Mouse (Mus musculus) heart, embryonic 15.5 days (tissue): ENCODE results near the gene Fmnl2. TPM values are rescaled to one million over a fixed set of nuclear protein-coding genes. Genes with fewer than 3 reads are reported as not detected.

Experiments
- ATAC-seq: fragments of 200-750 bp; cut with Nextera tagmentation; replicated peaks from 2 replicates; pipeline ENCODE4 v1.8.0; 2017; ENCODE audit warnings: low read depth, moderate TSS enrichment; ENCODE audit not compliant: insufficient number of reproducible peaks, insufficient read depth, low FRiP score
- H3K27ac ChIP-seq: fragments of 300-500 bp; sonication (generic); 2 replicates; pipeline ENCODE4 v1.5.1; 2015; ENCODE audit warnings: mild to moderate bottlenecking, inconsistent platforms
- H3K27me3 ChIP-seq: fragments of 300-500 bp; sonication (generic); 2 replicates; pipeline ENCODE4 v1.6.1; 2015; ENCODE audit warnings: inconsistent platforms
- H3K36me3 ChIP-seq: fragments of 300-500 bp; sonication (generic); 2 replicates; pipeline ENCODE4 v1.6.1; 2015; ENCODE audit warnings: mild to moderate bottlenecking, inconsistent platforms
- H3K4me1 ChIP-seq: fragments of 300-500 bp; sonication (generic); replicated peaks from 2 replicates; pipeline ENCODE4 v1.6.1; 2015; ENCODE audit warnings: inconsistent platforms
- H3K4me2 ChIP-seq: fragments of 300-500 bp; sonication (generic); 2 replicates; pipeline ENCODE4 v1.6.1; 2015; ENCODE audit warnings: inconsistent platforms, mild to moderate bottlenecking, moderate library complexity
- H3K4me3 ChIP-seq: fragments of 300-500 bp; sonication (generic); 2 replicates; pipeline ENCODE4 v1.5.1; 2015; ENCODE audit warnings: mild to moderate bottlenecking, inconsistent platforms
- H3K9ac ChIP-seq: fragments of 300-500 bp; sonication (generic); 2 replicates; pipeline ENCODE4 v1.6.1; 2015; ENCODE audit warnings: mild to moderate bottlenecking, inconsistent platforms
- H3K9me3 ChIP-seq: fragments of 300-500 bp; sonication (generic); replicated peaks from 2 replicates; pipeline ENCODE4 v1.6.1; 2016; ENCODE audit warnings: inconsistent platforms
- WGBS: fragments of 180-500 bp; shearing (Covaris S2); methylation state at CpG from one replicate; pipeline ENCODE4 v1.1.7; 2015; ENCODE audit warnings: mixed read lengths; 5-methylcytosine and 5-hydroxymethylcytosine counted together
- polyA plus RNA-seq: library from polyadenylated mRNA; unstranded; fragments of >200 nt; fragmentation: Nextera tagmentation; extraction: Ambion mirVana; gene quantifications from 2 replicates; pipeline ENCODE4 v1.2.1, GENCODE M21; 2015

Gene Fmnl2
- polyA plus RNA-seq, 1 experiment from 2014 or later: 1.0 TPM

GRCm38 (mm10) chr2:53095031-53095430, 237.4 kb downstream of the Fmnl2 start:
- no peaks in the 10 kb centered on the region for H3K4me1 ChIP-seq
- no peaks in the 10 kb centered on the region for H3K36me3 ChIP-seq
- no peak overlapping the region for H3K4me3 ChIP-seq
- H3K4me2 ChIP-seq: no peak overlapping the region
- no peaks in the 10 kb centered on the region for H3K27me3 ChIP-seq
- H3K27ac ChIP-seq: no peak overlapping the region
- ATAC-seq: no peak; the same call in 1 of the 2 replicates
- H3K9me3 ChIP-seq: no peaks in the 10 kb centered on the region
- 73% methylated on average over 9 of the region's 9 CpGs for WGBS
- H3K9ac ChIP-seq: no peak overlapping the region

DNA sequence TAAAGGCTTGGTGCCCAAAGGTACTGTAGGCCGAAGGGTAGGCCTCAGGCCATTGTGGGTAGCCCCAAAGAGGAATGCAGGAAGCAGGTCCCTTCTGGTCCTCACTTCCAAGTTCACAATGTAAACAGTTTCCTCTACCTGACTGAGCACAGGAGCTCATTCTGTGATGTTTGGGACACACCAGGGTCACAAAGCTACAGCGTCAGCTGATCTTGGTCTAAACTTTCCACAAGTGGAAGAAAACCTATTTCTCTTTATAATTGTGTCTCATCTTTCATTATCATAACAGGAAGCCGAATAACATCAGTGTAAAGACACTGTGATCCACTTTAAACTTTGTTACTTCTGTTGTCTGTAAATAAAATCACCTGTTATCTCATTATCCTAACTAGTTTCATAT, 237.8 kb downstream of the Fmnl2 start:
- Histone ChIP-seq H3K4me1 (no peaks in the 10 kb centered on the region), H3K9me3 (no peaks in the 10 kb centered on the region), H3K36me3 (no peaks in the 10 kb centered on the region), H3K27me3 (no peaks in the 10 kb centered on the region), H3K27ac (no peak overlapping the region), H3K4me2 (no peak overlapping the region), H3K4me3 (no peak overlapping the region), H3K9ac (no peak overlapping the region)
- no peak for ATAC-seq
- WGBS: 84% methylated on average over 3 of the region's 3 CpGs

GRCm38 (mm10) chr2:53100093-53100492, 242.4 kb downstream of the Fmnl2 start:
- Histone ChIP-seq H3K4me1 (no peaks in the 10 kb centered on the region), H3K4me2 (no peak overlapping the region), H3K27me3 (no peaks in the 10 kb centered on the region), H3K9me3 (no peaks in the 10 kb centered on the region), H3K4me3 (no peak overlapping the region), H3K27ac (no peak overlapping the region), H3K9ac (no peak overlapping the region), H3K36me3 (no peaks in the 10 kb centered on the region)
- WGBS: 56% methylated on average over 2 of the region's 2 CpGs
- no peak for ATAC-seq

DNA sequence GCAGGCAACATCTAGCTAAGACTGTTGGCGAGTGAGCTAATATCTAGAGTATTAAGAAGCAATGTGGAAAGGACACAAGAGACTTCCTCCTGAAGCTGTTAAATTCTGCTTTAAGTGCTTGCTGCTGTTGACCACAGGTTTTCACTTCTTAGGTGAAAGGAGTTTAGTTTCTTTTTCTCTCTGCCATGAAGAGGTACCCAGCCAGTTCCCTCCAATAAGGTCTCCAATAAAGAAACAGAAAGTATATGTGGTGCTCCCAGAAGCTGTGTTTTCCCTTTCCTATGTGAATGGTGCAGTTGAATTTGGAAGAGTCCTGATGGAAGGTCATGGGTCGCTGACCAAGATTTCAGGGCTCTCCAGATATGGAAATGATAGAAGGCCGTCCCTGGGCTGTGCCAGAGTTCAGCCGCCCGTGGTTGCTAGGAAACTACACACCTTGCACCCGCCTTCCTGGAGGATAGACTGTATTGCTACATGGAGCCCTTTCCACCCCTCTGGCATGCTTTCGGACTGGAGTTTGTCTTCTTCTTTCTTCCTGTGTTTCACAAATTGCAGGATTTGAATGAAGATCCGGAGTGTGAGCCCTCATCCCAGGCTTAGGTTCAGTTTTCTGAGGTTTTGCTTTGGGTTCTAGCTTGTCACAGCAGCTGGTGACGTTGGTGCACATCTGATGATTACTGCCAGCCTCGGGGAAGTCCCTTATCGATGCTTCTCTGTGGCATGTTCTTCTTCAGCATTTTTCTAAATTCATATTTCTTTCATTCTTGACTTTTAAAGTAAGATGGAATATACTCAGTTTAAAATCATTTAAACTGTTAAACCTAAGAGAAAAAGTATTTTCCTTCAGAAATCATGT, 244.5 kb downstream of the Fmnl2 start:
- Histone ChIP-seq H3K4me3 (no peak overlapping the region), H3K4me1 (no peaks in the 10 kb centered on the region), H3K4me2 (no peak overlapping the region), H3K36me3 (no peaks in the 10 kb centered on the region), H3K27ac (no peak overlapping the region), H3K27me3 (no peaks in the 10 kb centered on the region), H3K9ac (no peak overlapping the region), H3K9me3 (no peaks in the 10 kb centered on the region)
- ATAC-seq: no peak
- WGBS: 76% methylated on average over 11 of the region's 11 CpGs

- no peaks in the 10 kb centered on the region for H3K36me3 ChIP-seq
- no peak overlapping the region for H3K27ac ChIP-seq
- WGBS: 93% methylated on average over 2 of the region's 2 CpGs
- H3K4me2 ChIP-seq: no peak overlapping the region
- H3K9me3 ChIP-seq: no peaks in the 10 kb centered on the region
- no peak for ATAC-seq
- H3K9ac ChIP-seq: no peak overlapping the region
- no peak overlapping the region for H3K4me3 ChIP-seq
- H3K4me1 ChIP-seq: no peaks in the 10 kb centered on the region
- H3K27me3 ChIP-seq: no peaks in the 10 kb centered on the region
Observed at GRCm38 (mm10) chr2:53102901-53103300, 245.2 kb downstream of the Fmnl2 start.

DNA sequence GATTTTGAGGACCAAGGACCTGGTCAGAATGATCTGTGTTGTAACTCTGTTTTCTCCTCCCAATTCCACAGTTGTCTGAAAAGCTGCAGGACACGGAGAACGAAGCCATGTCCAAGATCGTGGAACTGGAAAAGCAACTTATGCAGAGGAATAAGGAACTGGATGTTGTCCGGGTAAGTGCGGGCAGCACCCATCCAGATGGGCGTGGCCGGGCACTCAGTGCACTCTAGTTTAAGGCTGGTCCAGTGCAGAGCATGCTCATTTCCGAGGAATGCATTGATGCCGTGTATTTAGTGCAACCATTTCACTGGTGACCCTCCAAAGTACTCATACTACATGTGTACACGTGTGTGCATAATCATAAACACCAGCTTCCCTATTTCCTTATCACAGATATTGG, 247.7 kb downstream of the Fmnl2 start:
- Histone ChIP-seq H3K4me3 (no peak overlapping the region), H3K36me3 (no peaks in the 10 kb centered on the region), H3K27me3 (no peaks in the 10 kb centered on the region), H3K9me3 (no peaks in the 10 kb centered on the region), H3K4me2 (no peak overlapping the region), H3K27ac (no peak overlapping the region), H3K9ac (no peak overlapping the region), H3K4me1 (no peaks in the 10 kb centered on the region)
- ATAC-seq: no peak
- 90% methylated on average over 10 of the region's 10 CpGs for WGBS

GRCm38 (mm10) chr2:53106056-53106455, 248.4 kb downstream of the Fmnl2 start:
- Histone ChIP-seq H3K36me3 (no peaks in the 10 kb centered on the region), H3K4me3 (no peak overlapping the region), H3K9ac (no peak overlapping the region), H3K27ac (no peak overlapping the region), H3K27me3 (no peaks in the 10 kb centered on the region), H3K4me2 (no peak overlapping the region), H3K9me3 (no peaks in the 10 kb centered on the region), H3K4me1 (no peaks in the 10 kb centered on the region)
- 57% methylated on average over 7 of the region's 7 CpGs for WGBS
- ATAC-seq: no peak

DNA sequence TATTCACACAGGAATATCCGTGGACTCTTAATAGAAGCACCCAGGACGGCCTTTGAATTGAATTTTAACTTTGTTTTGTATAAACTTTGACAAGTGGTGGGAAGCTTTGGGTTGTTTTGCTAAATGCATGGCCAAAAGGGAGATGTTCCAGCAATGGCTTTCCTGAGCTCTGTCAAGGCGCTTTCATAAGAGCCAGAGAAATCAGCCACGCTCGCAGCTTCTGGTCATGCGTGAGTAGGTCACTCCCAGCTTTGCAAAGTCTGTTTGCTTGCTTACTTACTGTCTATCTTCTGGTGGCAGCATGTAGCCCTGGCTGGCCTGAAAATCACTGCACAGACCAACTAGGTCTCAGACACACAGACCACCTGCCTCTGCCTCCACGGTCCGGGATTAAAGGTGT, 248.8 kb downstream of the Fmnl2 start:
- 78% methylated on average over 8 of the region's 8 CpGs for WGBS
- ATAC-seq: no peak
- no peaks in the 10 kb centered on the region for H3K27me3 ChIP-seq
- no peak overlapping the region for H3K4me3 ChIP-seq
- H3K36me3 ChIP-seq: no peaks in the 10 kb centered on the region
- H3K9me3 ChIP-seq: no peaks in the 10 kb centered on the region
- no peaks in the 10 kb centered on the region for H3K4me1 ChIP-seq
- H3K27ac ChIP-seq: no peak overlapping the region
- H3K9ac ChIP-seq: no peak overlapping the region
- H3K4me2 ChIP-seq: no peak overlapping the region

- no peak overlapping the region for H3K9ac ChIP-seq
- no peak overlapping the region for H3K27ac ChIP-seq
- no peaks in the 10 kb centered on the region for H3K36me3 ChIP-seq
- H3K4me2 ChIP-seq: no peak overlapping the region
- H3K4me1 ChIP-seq: no peaks in the 10 kb centered on the region
- no peak for ATAC-seq
- H3K27me3 ChIP-seq: no peaks in the 10 kb centered on the region
- WGBS: 78% methylated on average over 5 of the region's 5 CpGs
- H3K9me3 ChIP-seq: no peaks in the 10 kb centered on the region
- no peak overlapping the region for H3K4me3 ChIP-seq
Observed at GRCm38 (mm10) chr2:53108547-53108946, 250.9 kb downstream of the Fmnl2 start.

- Histone ChIP-seq H3K9me3 (no peaks in the 10 kb centered on the region), H3K27me3 (no peaks in the 10 kb centered on the region), H3K4me3 (no peak overlapping the region), H3K36me3 (peaks cover under 1% of the 10 kb centered on the region; the same call in 1 of the 2 replicates), H3K4me1 (no peaks in the 10 kb centered on the region), H3K4me2 (no peak overlapping the region), H3K27ac (no peak overlapping the region), H3K9ac (no peak overlapping the region)
- ATAC-seq: no peak
- 68% methylated on average over 5 of the region's 5 CpGs for WGBS
Observed at GRCm38 (mm10) chr2:53121797-53122196, 264.1 kb downstream of the Fmnl2 start.

DNA sequence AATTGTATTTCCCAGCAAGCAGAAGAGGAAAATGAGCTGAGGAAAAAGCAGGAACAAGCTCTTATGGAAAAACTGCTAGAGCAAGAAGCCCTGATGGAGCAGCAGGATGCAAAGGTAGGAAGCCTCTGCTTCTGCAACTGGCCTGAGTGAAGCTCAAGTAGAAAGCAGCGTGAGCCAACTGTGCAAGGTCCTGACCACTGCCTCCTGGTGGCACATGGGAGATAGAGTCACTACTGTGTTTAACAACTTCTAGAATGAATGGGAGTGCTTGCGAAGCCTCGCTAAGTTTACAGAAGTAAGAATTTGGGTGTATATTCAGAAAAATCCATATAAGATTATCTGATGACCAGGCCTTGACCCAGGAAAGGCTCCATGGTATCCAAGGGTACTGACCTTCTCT, 268.3 kb downstream of the Fmnl2 start:
- Histone ChIP-seq H3K4me1 (no peaks in the 10 kb centered on the region), H3K4me2 (no peak overlapping the region), H3K9ac (no peak overlapping the region), H3K27me3 (no peaks in the 10 kb centered on the region), H3K4me3 (no peak overlapping the region), H3K27ac (no peak overlapping the region), H3K9me3 (no peaks in the 10 kb centered on the region), H3K36me3 (no peaks in the 10 kb centered on the region)
- WGBS: 82% methylated on average over 3 of the region's 3 CpGs
- no peak for ATAC-seq

- no peaks in the 10 kb centered on the region for H3K27me3 ChIP-seq
- no peak overlapping the region for H3K4me3 ChIP-seq
- 75% methylated on average over 6 of the region's 6 CpGs for WGBS
- ATAC-seq: no peak
- H3K9ac ChIP-seq: no peak overlapping the region
- H3K9me3 ChIP-seq: no peaks in the 10 kb centered on the region
- no peak overlapping the region for H3K27ac ChIP-seq
- H3K4me2 ChIP-seq: no peak overlapping the region
- no peaks in the 10 kb centered on the region for H3K36me3 ChIP-seq
- no peaks in the 10 kb centered on the region for H3K4me1 ChIP-seq
Observed at GRCm38 (mm10) chr2:53129070-53129469, 271.4 kb downstream of the Fmnl2 start.
